In the genomic region with DNA sequence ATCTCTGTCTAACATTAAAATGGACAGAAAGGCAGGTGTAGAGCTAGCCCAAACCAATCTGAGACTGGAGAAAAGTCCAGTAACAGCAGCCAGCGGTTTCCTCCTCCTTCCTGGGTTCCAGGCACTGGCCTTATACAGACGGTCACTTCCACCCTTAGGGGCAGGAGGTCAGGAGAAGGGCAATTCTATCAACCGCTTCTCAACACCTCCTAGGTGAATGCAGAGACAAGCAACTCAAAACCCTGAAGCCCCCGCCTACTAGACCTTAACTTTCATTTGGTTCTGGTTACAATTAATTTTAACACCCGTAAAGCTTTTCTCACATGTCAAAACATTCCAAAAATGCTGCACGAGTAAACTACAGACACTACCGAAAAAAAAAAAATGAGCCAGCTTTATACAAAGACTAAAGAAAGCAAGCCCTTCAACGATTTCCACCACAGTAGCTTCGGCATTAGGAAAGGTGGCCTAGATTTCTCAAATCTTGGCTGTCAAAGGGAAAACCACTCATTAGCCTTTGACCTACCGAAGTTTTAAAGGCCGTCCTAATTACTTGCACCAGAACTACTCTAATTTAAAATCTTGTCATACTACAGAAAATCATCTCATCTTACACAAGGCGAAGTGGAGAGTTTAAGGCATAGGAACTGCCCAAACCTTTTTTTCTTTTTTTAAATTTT, we compare ENCODE assay signal across 7 mouse cellular contexts. TPM values are rescaled to one million over a fixed set of nuclear protein-coding genes. Genes with fewer than 3 reads are reported as not detected.
DNase-seq lines count a peak whose midpoint lies in the region; ATAC-seq and TF ChIP-seq lines count a peak whose summit lies in the region.

No protein-coding gene starts in this region.

- WGBS in spleen, adult 2 months = 3% methylated on average over 12 of the region's 12 CpGs
- 3% methylated on average over 12 of the region's 12 CpGs for WGBS in liver, embryonic 12.5 days (ENCODE audit: insufficient replicate concordance)

- ATAC-seq in liver, embryonic 12.5 days = no peak

- no peaks in the 10 kb centered on the region for H3K27me3 ChIP-seq in spleen, adult 2 months (ENCODE audit: control insufficient read depth, insufficient read depth, low read length)
- H3K27me3 ChIP-seq in erythroblast, embryonic 14.5 days (ENCODE audit: control insufficient read depth) = no peaks in the 10 kb centered on the region
- H3K27me3 ChIP-seq in liver, embryonic 12.5 days (replicated peaks) = no peaks in the 10 kb centered on the region

- H3K4me1 ChIP-seq in spleen, adult 2 months (ENCODE audit: control insufficient read depth, insufficient read depth, insufficient read length) = peaks cover 19% of the 10 kb centered on the region
- H3K4me1 ChIP-seq in erythroblast, embryonic 14.5 days (ENCODE audit: control insufficient read depth) = peaks cover 49% of the 10 kb centered on the region
- peaks cover 49% of the 10 kb centered on the region for H3K4me1 ChIP-seq in liver, embryonic 12.5 days

- no peak for DNase-seq in spleen, adult 2 months (ENCODE audit: low read depth in 1 of 2, low spot score in 2 of 2)
- DNase-seq in spleen, postnatal 14 days (ENCODE audit: low spot score in 2 of 2) = no peak
- DNase-seq in yolk sac, embryonic 10.5 days (ENCODE audit: low spot score) = peak; percentile 27
- no peak for DNase-seq in layer of hippocampus, adult 9-11 months
- DNase-seq in right cerebral cortex, postnatal 36 days (ENCODE audit: low spot score in 2 of 2) = no peak

- H3K4me2 ChIP-seq in liver, embryonic 12.5 days = peak overlapping the region; percentile 88

- H3K36me3 ChIP-seq in spleen, adult 2 months (ENCODE audit: control insufficient read depth, insufficient read depth, low read length) = no peaks in the 10 kb centered on the region
- peaks cover 21% of the 10 kb centered on the region for H3K36me3 ChIP-seq in erythroblast, embryonic 14.5 days (ENCODE audit: control insufficient read depth)
- 0 out of 2 replicates have a peak, but pooled peaks cover 2% of the 10 kb centered on the region for H3K36me3 ChIP-seq in liver, embryonic 12.5 days

- peak overlapping the region; percentile 70; the same call in 1 of the 2 replicates for H3K27ac ChIP-seq in spleen, adult 2 months (ENCODE audit: insufficient read depth, low read length)
- peak overlapping the region; percentile 90 for H3K27ac ChIP-seq in liver, embryonic 12.5 days

- peak overlapping the region; percentile 76 for H3K4me3 ChIP-seq in spleen, adult 2 months (ENCODE audit: extremely low read depth, insufficient read depth, insufficient read length)
- peak overlapping the region; percentile 86 for H3K4me3 ChIP-seq in erythroblast, embryonic 14.5 days (replicated peaks)
- H3K4me3 ChIP-seq in liver, embryonic 12.5 days = peak overlapping the region; percentile 80

- no peak for TF ChIP-seq POLR2A in spleen, adult 2 months (IDR thresholded peaks at IDR 0.05; ENCODE audit: low read depth, low read length)

- H3K9me3 ChIP-seq in erythroblast, embryonic 14.5 days (ENCODE audit: control insufficient read depth, low read length) = no peaks in the 10 kb centered on the region
- H3K9me3 ChIP-seq in liver, embryonic 12.5 days (replicated peaks) = no peaks in the 10 kb centered on the region

- H3K9ac ChIP-seq in liver, embryonic 12.5 days = peak overlapping the region; percentile 87

- no peak for TF ChIP-seq CTCF in spleen, adult 2 months (IDR thresholded peaks at IDR 0.05; ENCODE audit: extremely low read depth, insufficient read depth, insufficient read length, insufficient replicate concordance)

RNA-seq across cellular contexts. Expression of gene Fam168b, which starts 1.0 kb away (rescaled TPM):
- polyA plus RNA-seq in spleen, adult 2 months (2012; rRNA removed) = 351 and 558 TPM in 2 replicates
- 5.2 and 5.4 TPM in 2 replicates for polyA plus RNA-seq in erythroblast, embryonic 14.5 days (2012)
- 32.6 and 35.1 TPM in 2 replicates for polyA plus RNA-seq in liver, embryonic 12.5 days (2016; fragmentation: Nextera tagmentation; extraction: Ambion mirVana)

RNA-seq across cellular contexts. Expression of gene Plekhb2, which starts 7.9 kb away (rescaled TPM):
- polyA plus RNA-seq in spleen, adult 2 months (2012; rRNA removed) = 25.0 and 27.1 TPM in 2 replicates
- polyA plus RNA-seq in erythroblast, embryonic 14.5 days (2012) = 0.05 and 0.08 TPM in 2 replicates
- polyA plus RNA-seq in liver, embryonic 12.5 days (2016; fragmentation: Nextera tagmentation; extraction: Ambion mirVana) = 12.5 and 13.3 TPM in 2 replicates

Comparison
In these comparisons a context has a peak if more than half of its experiments do, and no peak if none do; other contexts are left out.
1. RNA of gene Plekhb2, which starts 7.9 kb away (polyA plus RNA-seq): 25.0 to 27.1 TPM in spleen, adult 2 months and 12.5 to 13.3 TPM in liver, embryonic 12.5 days; 0.05 to 0.08 TPM in erythroblast, embryonic 14.5 days; every median in the first group is over 10 times any median in the second.
2. Peak in every context shown above with its lines, with median percentiles within 50 percentile points of each other: H3K4me3 ChIP-seq.